Mouse (Mus musculus): Measurements from ENCODE around the gene Olfr1499.
"Not testable (repeated sequence)": the region's sequence is repeated elsewhere in the genome, so short reads cannot be mapped to it uniquely, and the experiment has no call there.

The Olfr1499 gene

DNA sequence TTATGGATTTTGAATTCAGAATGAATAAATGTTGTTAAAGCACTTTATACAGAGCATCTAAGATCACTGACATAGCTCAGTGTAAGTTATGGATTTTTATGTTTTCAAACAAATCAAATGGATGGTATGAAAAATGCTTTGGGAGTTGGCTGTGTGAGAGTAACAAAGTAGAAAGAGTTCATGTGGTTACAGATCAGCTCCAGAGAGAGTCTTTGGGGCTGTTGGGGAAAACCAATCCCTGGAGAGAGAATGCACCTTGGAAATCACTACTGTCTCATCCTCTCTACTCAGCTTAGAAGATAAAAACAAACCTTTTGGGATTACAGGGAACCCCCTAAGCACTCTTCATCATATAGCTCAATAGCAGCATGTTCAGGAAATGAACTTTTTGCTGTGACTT lies at the start of gene Olfr1499:
Gene Olfr1499, minus strand, starts transcription at position 101 of the 400 bp plus-strand sequence.
- DNase-seq = no peak

DNA sequence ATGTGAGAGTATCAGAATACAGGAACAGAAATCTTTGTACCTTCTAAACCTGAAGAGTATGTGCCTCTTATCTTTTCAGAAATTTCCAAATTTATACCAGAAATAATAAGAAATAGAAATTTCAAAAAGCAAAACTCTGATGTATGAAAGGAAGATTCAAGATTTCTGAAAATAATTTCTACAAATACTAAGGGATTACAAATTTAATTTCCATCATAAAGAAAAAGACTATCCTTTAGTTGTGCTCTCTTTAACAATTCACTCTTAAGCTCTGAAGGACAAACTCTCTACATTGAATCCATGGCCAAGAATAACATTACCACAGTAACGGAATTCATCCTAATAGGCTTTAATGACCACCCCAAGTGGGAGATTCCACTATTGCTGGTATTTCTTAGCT lies 42.2 kb upstream of the Olfr1499 start, which contains the start of gene Olfr1502:
Gene Olfr1502, plus strand, starts transcription at position 301 of the 400 bp plus-strand sequence.
- DNase-seq = no peak

DNA sequence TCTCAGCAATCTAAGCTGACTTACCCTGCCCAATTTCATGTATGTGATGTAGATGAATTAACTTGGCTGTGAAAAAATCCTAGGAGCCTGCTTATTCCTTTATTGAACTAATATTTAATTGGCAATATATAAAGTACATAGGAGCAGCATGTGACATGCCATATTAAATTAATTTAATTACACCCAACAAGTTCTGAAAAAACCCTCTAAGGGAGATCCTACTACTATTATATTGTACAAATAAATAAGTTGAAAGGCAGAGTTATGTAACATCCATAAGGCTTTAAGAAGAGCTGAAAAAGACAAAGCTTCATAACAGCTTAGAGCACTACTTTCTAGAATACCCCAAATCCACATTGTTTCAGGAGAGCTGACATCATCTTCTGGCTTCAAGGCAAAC lies 31.3 kb upstream of the Olfr1499 start, which contains the start of gene Olfr1501:
Gene Olfr1501, minus strand, starts transcription at position 101 of the 400 bp plus-strand sequence.
- DNase-seq = not testable (repeated sequence)

DNA sequence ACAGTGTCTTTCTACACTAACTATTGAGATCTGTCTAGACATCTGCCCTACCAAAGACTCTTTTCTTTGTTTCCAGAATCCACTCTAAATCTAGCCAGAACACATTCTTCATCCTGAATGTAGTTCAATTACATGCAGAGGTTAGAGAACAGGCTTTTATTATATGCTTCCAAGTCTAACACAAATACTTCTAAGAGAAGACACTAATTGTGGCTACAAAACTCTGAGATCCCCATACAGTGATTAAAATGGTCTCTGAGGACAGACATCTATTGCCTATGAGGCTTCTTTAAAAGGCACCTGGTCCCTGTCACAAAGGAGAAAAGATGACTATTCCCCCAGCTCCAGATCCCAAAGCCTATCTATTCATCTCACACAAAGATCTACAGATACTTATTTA lies 11.1 kb upstream of the Olfr1499 start, which contains the start of gene Olfr1500:
Gene Olfr1500, minus strand, starts transcription at position 101 of the 400 bp plus-strand sequence.
- no peak for DNase-seq

DNA sequence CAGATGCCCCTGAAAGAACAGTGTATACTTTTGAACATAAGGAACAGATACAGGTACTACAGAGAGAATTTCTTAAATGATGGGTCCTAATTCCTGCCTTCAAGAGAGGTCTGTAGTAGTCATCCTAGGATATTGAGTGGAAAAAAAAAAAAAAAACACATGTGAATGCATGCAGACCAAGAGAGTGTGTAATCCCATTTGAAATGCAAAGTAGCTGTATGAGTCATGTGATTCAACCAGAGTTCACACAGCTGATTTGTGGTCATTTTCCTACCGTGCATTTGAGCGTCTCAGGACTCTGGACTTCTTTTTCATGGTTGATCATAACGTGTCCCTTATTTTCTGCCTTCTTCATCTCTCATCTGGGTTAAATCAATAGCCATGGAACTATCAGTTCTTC lies 9.2 kb upstream of the Olfr1499 start:
- no peak for DNase-seq

DNA sequence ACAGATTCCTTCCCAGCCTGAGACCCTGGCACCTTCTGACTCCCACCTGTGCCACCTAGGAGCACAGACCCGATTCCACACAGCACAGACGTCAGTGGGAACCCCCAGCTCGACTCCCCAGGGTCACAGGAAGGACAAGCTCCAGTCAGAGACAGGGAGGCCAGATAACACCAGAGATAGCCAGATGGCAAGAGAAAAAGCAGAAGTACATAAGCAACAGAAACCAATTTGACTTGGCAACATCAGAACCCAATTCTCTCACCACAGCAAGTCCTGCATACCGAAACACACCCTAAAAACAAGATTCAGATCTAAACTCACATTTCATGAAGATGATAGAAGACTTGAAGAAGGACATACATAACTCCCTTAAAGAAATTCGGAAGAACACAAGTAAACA lies 1.6 kb upstream of the Olfr1499 start:
- no peak for DNase-seq

DNA sequence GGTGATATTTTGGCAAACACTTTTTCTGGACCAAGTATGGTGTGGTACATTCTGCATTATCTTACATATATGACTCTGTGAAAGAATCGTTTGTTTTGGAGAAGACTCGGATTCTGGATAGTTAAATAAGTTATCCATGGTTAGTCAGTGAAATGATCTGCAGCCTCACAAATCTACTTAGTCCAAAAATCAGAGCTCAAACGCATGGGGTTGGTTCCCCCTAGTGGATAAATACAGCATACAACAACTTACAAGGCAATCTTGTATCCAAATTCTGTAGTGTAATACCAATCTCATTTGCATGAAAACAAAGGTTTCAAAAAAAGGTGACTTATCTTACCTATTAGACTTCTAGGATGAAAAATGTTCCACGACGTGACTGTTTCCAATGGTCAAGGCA lies 420 bp downstream of the Olfr1499 start:
- DNase-seq = no peak

DNA sequence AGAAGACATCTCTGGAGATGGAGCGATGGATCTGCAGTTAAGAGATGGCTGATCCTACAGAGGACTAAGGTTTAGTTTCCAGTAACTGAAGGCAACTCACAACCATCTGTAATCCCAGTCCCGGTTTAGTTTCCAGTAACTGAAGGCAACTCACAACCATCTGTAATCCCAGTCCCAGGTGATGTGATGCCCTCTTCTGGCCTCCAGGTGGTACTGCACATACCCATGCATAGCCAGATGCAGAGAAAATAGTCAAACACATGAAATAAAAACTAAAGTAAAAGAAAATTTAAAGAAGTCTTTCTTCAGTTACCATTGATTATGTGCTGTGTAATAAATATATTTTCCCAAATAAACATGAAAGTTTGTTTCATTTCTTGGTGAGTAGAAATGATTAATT lies 6.4 kb downstream of the Olfr1499 start:
- DNase-seq = no peak

DNA sequence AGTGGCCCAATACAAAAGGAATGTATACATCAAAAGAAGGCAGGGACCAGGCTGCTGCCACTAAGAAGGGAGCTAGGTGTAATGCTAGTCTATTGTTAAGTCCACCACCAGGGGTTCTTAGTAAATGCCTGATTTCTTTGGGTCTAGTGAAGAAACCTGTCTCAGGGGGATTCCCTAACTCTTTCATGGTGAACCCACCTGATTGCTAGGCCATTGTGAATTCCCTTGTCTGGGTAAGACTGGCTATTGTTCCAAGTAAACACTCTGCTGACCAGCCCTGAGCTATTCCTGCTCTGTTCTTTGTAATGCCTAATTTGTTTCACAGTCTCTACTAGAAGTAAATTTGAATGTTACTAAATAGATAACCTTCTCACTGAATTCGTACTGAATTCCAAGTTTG lies 13.8 kb downstream of the Olfr1499 start:
- not testable (repeated sequence) for DNase-seq

DNA sequence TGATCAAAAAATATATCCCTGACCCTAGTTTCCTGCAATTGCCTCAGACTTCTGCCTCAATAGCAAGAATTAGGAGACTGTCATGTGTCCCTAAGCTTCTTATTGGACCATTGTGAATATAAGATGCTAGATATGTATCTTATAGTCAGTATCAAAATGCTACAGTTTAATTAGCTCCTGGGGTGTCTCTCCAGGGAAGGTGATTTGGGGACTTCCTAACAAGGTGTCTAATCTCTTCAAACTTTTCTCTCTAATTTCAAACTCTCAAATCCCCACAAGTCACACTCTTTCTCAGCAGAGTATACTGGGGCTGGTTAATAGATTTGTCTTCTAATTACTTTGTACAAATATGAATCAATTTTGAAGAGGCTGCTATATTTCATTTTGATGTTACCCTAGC lies 21.1 kb downstream of the Olfr1499 start, which contains the start of gene Olfr1497:
Gene Olfr1497, minus strand, starts transcription at position 101 of the 400 bp plus-strand sequence.
- DNase-seq = no peak

DNA sequence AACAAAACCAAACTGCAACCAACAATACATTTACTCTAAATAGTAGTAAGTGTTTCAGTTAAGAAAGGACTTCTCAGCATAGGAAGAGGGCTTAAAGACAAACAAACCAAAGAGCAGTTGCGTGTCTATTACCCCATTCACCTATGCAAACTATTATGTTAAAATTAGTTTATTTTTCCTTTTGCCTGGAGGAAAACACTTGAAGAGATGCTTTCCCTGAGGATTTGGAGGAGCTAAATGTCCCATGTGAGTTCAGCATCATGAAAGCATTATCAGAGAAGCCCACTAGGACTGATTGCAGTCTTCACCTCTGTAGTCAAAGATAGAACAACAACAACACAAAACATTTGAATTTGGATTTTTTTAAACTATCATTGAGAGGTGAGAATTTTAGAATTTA lies 41.7 kb downstream of the Olfr1499 start, which contains the start of gene Olfr1496:
Gene Olfr1496, plus strand, starts transcription at position 301 of the 400 bp plus-strand sequence.
- DNase-seq = no peak

DNA sequence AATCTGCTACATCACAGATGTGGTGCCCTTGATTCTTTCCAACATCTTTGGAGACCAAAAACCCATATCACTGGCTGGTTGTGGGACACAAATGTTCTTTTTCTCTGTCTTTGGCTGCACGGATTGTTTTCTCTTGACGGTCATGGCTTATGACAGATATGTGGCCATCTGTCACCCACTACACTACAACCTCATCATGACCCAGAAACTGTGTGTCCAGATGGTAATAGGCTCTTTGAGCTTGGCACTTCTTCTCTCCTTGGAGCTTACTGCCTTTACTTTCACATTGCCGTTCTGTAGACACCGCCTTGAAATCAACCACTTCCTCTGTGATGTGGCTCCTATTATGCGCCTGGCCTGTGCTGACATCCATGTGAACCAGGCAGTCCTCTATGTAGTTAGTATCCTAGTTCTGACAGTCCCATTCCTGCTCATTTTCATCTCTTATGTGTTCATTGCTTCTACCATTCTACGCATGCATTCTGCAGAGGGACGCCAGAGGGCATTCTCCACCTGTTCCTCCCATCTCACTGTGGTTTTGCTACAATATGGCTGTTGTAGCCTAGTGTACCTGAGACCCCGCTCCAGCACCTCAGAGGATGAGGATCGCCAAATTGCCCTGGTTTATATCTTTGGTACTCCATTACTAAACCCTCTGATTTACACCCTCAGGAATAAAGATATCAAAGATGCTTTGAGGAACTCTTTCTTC lies 50.5 kb downstream of the Olfr1499 start:
- DNase-seq = peak; percentile 16

DNA sequence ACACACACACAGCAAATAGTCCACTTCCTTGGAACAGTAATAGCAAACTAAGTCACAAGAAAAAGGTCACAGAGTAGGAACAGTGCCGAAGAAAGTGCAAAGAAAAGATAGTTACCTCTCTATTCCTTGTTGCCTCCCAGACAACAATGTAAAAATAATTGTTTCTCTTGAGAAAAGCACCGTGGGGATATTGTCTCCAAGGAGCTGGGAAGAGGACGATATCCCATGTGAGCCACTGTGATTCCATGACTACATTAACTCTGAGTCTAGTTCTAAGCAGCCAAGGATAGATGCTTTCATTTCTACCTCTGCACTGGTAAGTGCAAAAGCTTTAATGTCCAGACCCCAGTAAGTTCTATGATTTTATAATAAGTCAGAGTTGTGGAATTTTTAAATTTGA lies 54.9 kb downstream of the Olfr1499 start, which contains the start of gene Olfr1495:
Gene Olfr1495, plus strand, starts transcription at position 301 of the 400 bp plus-strand sequence.
- no peak for DNase-seq
